Mouse (Mus musculus) heart, postnatal 0 days (tissue): ENCODE measurements around the gene Pcsk5.

Source experiments
- CTCF ChIP-seq: IDR thresholded peaks from 2 replicates; pipeline ENCODE4 v1.5.1; 2016; ENCODE audit warnings: antibody characterized with exemption, control low read depth, low read depth
- EP300 ChIP-seq: IDR thresholded peaks from 2 replicates; pipeline ENCODE4 v1.6.1; 2016; ENCODE audit warnings: antibody characterized with exemption, low read depth

GRCm38 (mm10) chr19:17482126-17482790 is 355.2 kb downstream of the Pcsk5 start:
- no peak for TF ChIP-seq CTCF
- TF ChIP-seq EP300 = no peak
